Mouse (Mus musculus): ENCODE measurements at regions not wholly inside any gene's neighbourhood (a gene's known extent, or its start where the extent isn't known, plus 50 kb on each side); places are given as distances from the start of the nearest gene placed in this dataset.
A peak's percentile ranks its signal among the peaks of the same experiment; 100 is the strongest.

DNA sequence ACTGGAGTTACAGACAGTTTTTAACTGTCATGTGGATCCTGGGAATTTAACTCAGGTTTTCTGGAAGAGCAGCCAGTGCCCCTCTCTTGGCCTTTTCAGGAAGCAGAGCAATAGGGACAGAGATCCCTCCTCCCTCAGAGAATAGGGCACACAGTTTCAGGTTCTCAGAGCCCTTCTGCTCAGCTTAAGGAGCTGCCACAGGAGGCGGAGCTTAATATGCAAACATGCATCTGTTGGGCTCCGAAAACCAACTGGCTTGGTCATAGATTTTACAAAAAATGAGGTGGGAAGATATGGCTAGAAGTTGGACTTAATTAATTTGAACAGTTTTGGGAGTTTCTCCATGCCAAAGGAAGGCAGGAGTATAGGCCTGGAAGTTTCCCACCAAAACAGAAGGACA lies 61.9 kb upstream of the Znrf2 start:
- H3K4me1 ChIP-seq (ENCODE audit: control insufficient read depth, insufficient read depth), result peaks cover 16% of the 10 kb centered on the region
- no peak overlapping the region for H3K4me3 ChIP-seq (ENCODE audit: low read depth, low read length)
- H3K27me3 ChIP-seq (ENCODE audit: control insufficient read depth, insufficient read depth, low read length), result no peaks in the 10 kb centered on the region
- TF ChIP-seq CTCF (IDR thresholded peaks at IDR 0.05; ENCODE audit: low read depth), result no peak
- no peak for TF ChIP-seq EP300 (IDR thresholded peaks at IDR 0.05; ENCODE audit: low read depth)
- H3K36me3 ChIP-seq (replicated peaks; ENCODE audit: control insufficient read depth, insufficient read depth, low read length), result no peaks in the 10 kb centered on the region
- no peak overlapping the region for H3K4me2 ChIP-seq (ENCODE audit: low read depth, low read length)
- H3K27ac ChIP-seq (ENCODE audit: low read depth), result no peak overlapping the region
- ATAC-seq (ENCODE audit: insufficient read depth, low read depth) (no peak), DNase-seq (ENCODE audit: low spot score) (no peak)
- no peaks in the 10 kb centered on the region for H3K9me3 ChIP-seq (replicated peaks; ENCODE audit: control insufficient read depth, low read length)
- WGBS, result 86% methylated on average over 2 of the region's 2 CpGs
- no peak overlapping the region for H3K9ac ChIP-seq (replicated peaks; ENCODE audit: low read depth, low read length)

GRCm38 (mm10) chr6:54757511-54757911 lies 59.2 kb upstream of the Znrf2 start:
- H3K9me3 ChIP-seq (replicated peaks; ENCODE audit: control insufficient read depth, low read length), result no peaks in the 10 kb centered on the region
- TF ChIP-seq EP300 (IDR thresholded peaks at IDR 0.05; ENCODE audit: low read depth) (no peak), CTCF (IDR thresholded peaks at IDR 0.05; ENCODE audit: low read depth) (no peak)
- DNase-seq (ENCODE audit: low spot score) (no peak), ATAC-seq (ENCODE audit: insufficient read depth, low read depth) (no peak)
- no peaks in the 10 kb centered on the region for H3K27me3 ChIP-seq (ENCODE audit: control insufficient read depth, insufficient read depth, low read length)
- no peak overlapping the region for H3K4me3 ChIP-seq (ENCODE audit: low read depth, low read length)
- no peak overlapping the region for H3K27ac ChIP-seq (ENCODE audit: low read depth)
- no peak overlapping the region for H3K4me2 ChIP-seq (ENCODE audit: low read depth, low read length)
- 76% methylated on average over 5 of the region's 5 CpGs for WGBS
- no peaks in the 10 kb centered on the region for H3K36me3 ChIP-seq (replicated peaks; ENCODE audit: control insufficient read depth, insufficient read depth, low read length)
- no peak overlapping the region; the same call in 1 of the 2 replicates for H3K9ac ChIP-seq (replicated peaks; ENCODE audit: low read depth, low read length)
- peaks cover 28% of the 10 kb centered on the region for H3K4me1 ChIP-seq (ENCODE audit: control insufficient read depth, insufficient read depth)

DNA sequence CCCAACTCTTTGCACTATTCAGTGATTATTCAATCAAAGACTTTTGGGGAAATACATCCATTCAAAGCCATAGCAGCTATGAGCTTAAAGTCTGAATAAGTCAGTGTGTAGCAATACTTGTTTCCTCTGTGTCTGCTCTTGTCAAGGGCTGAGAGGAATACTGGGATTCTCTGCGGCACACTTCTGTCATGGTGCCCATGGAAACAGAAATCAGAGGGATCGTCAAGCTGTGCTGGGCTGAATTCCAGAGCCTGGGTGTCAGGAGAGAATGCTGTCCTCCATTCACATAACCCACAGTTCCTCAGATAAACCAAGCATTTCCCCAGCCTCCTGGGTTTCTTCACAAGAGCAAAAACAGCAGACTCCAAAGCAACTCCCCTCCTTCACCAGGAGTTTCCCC lies 58.6 kb upstream of the Znrf2 start:
- TF ChIP-seq CTCF (IDR thresholded peaks at IDR 0.05; ENCODE audit: low read depth), result no peak
- no peak for TF ChIP-seq EP300 (IDR thresholded peaks at IDR 0.05; ENCODE audit: low read depth)
- no peak overlapping the region for H3K27ac ChIP-seq (ENCODE audit: low read depth)
- H3K27me3 ChIP-seq (ENCODE audit: control insufficient read depth, insufficient read depth, low read length), result no peaks in the 10 kb centered on the region
- H3K4me3 ChIP-seq (ENCODE audit: low read depth, low read length), result no peak overlapping the region
- ATAC-seq (ENCODE audit: insufficient read depth, low read depth) (peak; percentile 53; the same call in 1 of the 2 replicates), DNase-seq (ENCODE audit: low spot score) (peak; percentile 54)
- no peaks in the 10 kb centered on the region for H3K9me3 ChIP-seq (replicated peaks; ENCODE audit: control insufficient read depth, low read length)
- 12% methylated on average over 2 of the region's 2 CpGs for WGBS
- no peak overlapping the region for H3K4me2 ChIP-seq (ENCODE audit: low read depth, low read length)
- no peak overlapping the region for H3K9ac ChIP-seq (replicated peaks; ENCODE audit: low read depth, low read length)
- peaks cover 28% of the 10 kb centered on the region for H3K4me1 ChIP-seq (ENCODE audit: control insufficient read depth, insufficient read depth)
- no peaks in the 10 kb centered on the region for H3K36me3 ChIP-seq (replicated peaks; ENCODE audit: control insufficient read depth, insufficient read depth, low read length)

- Histone ChIP-seq H3K27me3 (ENCODE audit: control insufficient read depth, insufficient read depth, low read length) (no peaks in the 10 kb centered on the region), H3K4me2 (ENCODE audit: low read depth, low read length) (no peak overlapping the region), H3K9me3 (replicated peaks; ENCODE audit: control insufficient read depth, low read length) (no peaks in the 10 kb centered on the region), H3K4me1 (ENCODE audit: control insufficient read depth, insufficient read depth) (peaks cover 28% of the 10 kb centered on the region), H3K9ac (replicated peaks; ENCODE audit: low read depth, low read length) (no peak overlapping the region), H3K27ac (ENCODE audit: low read depth) (peak overlapping the region; percentile 46; the same call in 1 of the 2 replicates), H3K4me3 (ENCODE audit: low read depth, low read length) (no peak overlapping the region), H3K36me3 (replicated peaks; ENCODE audit: control insufficient read depth, insufficient read depth, low read length) (no peaks in the 10 kb centered on the region)
- TF ChIP-seq EP300 (IDR thresholded peaks at IDR 0.05; ENCODE audit: low read depth), result no peak
- no peak for TF ChIP-seq CTCF (IDR thresholded peaks at IDR 0.05; ENCODE audit: low read depth)
- 67% methylated on average over 8 of the region's 8 CpGs for WGBS
- ATAC-seq (ENCODE audit: insufficient read depth, low read depth), result no peak
- no peak for DNase-seq (ENCODE audit: low spot score)
Measured at GRCm38 (mm10) chr6:54759263-54759662, 57.5 kb upstream of the Znrf2 start.

GRCm38 (mm10) chr6:54759942-54760498 lies 56.7 kb upstream of the Znrf2 start:
- WGBS, result 6% methylated on average over 11 of the region's 11 CpGs

GRCm38 (mm10) chr6:54760541-54760940 lies 56.2 kb upstream of the Znrf2 start:
- Histone ChIP-seq H3K36me3 (replicated peaks; ENCODE audit: control insufficient read depth, insufficient read depth, low read length) (no peaks in the 10 kb centered on the region), H3K4me2 (ENCODE audit: low read depth, low read length) (peak overlapping the region; percentile 35; the same call in 1 of the 2 replicates), H3K27ac (ENCODE audit: low read depth) (peak overlapping the region; percentile 23; the same call in 1 of the 2 replicates), H3K9me3 (replicated peaks; ENCODE audit: control insufficient read depth, low read length) (no peaks in the 10 kb centered on the region), H3K4me3 (ENCODE audit: low read depth, low read length) (no peak overlapping the region), H3K9ac (replicated peaks; ENCODE audit: low read depth, low read length) (no peak overlapping the region), H3K4me1 (ENCODE audit: control insufficient read depth, insufficient read depth) (peaks cover 28% of the 10 kb centered on the region), H3K27me3 (ENCODE audit: control insufficient read depth, insufficient read depth, low read length) (no peaks in the 10 kb centered on the region)
- no peak for ATAC-seq (ENCODE audit: insufficient read depth, low read depth)
- 57% methylated on average over 2 of the region's 2 CpGs for WGBS
- TF ChIP-seq CTCF (IDR thresholded peaks at IDR 0.05; ENCODE audit: low read depth) (no peak), EP300 (IDR thresholded peaks at IDR 0.05; ENCODE audit: low read depth) (no peak)
- no peak for DNase-seq (ENCODE audit: low spot score)

More at GRCm38 (mm10) chr6:54759942-54760498, 56.7 kb upstream of the Znrf2 start:
- no peak overlapping the region for H3K9ac ChIP-seq (replicated peaks; ENCODE audit: low read depth, low read length)
- DNase-seq (ENCODE audit: low spot score) (no peak), ATAC-seq (ENCODE audit: insufficient read depth, low read depth) (no peak; the same call in 1 of the 2 replicates)
- TF ChIP-seq CTCF (IDR thresholded peaks at IDR 0.05; ENCODE audit: low read depth), result no peak
- no peak for TF ChIP-seq EP300 (IDR thresholded peaks at IDR 0.05; ENCODE audit: low read depth)
- peak overlapping the region; percentile 46; the same call in 1 of the 2 replicates for H3K27ac ChIP-seq (ENCODE audit: low read depth)
- H3K36me3 ChIP-seq (replicated peaks; ENCODE audit: control insufficient read depth, insufficient read depth, low read length), result no peaks in the 10 kb centered on the region
- H3K9me3 ChIP-seq (replicated peaks; ENCODE audit: control insufficient read depth, low read length), result no peaks in the 10 kb centered on the region
- H3K4me2 ChIP-seq (ENCODE audit: low read depth, low read length), result peak overlapping the region; percentile 35
- peaks cover 28% of the 10 kb centered on the region for H3K4me1 ChIP-seq (ENCODE audit: control insufficient read depth, insufficient read depth)
- H3K27me3 ChIP-seq (ENCODE audit: control insufficient read depth, insufficient read depth, low read length), result no peaks in the 10 kb centered on the region
- no peak overlapping the region for H3K4me3 ChIP-seq (ENCODE audit: low read depth, low read length)
